Mouse (Mus musculus) spleen, postnatal 14 days (tissue): ENCODE results near the gene Usp43.

Experiments
- DNase-seq, 2 experiments: peaks; one replicate each; pipeline ENCODE4 v3.0.0; 2021 to 2022; ENCODE audit warnings: low spot score in 2 of 2

Gene Usp43

DNA sequence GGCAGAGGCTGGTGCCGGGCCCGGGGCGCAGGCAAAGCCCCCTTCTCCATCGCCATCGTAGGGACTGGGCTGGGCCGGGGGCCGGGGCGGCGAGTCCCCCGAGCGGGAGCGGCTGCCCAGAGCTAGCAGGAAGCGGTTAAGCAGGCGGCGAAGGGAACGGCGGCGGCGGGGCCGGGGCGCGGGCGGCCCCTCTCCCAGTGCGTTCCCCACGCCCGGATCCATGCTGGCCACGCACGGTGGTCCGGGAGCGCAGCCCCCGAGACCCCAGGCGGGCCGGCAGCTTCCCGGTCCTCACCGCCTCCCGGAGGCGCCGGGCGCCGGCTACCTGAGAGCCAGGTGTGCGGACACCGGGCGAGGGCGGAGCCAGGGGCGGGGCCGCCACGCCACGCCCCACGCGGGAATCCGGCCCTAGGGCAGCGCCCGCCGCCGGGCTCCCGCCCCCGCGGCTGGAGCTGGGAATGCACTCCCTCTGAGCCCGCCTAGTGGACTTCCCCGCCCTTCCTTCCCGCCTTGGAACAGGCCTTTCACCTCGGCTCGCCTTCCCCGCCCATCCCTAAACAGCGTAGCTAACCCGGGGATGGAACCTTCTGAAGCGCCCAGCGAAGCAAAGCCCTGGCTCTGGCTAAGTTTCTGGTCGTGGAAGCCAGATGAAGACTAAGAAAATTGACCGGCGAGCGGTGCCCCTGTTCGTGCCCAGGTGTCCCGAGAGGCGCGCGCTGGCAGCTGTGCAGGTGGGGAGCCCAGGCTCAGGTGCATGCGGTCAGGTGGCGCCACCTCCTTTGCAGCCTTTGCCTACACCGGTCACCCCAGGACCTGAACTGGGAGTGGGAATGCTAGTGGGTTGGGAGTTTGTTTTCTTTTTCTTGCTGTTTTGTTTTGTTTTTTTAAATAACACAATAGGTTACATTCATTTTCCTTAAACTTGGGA lies at the start of gene Usp43:
Gene Usp43, minus strand, starts transcription at position 327 of the 928 bp plus-strand sequence.
- DNase-seq = no peak

GRCm38 (mm10) chr11:67967831-67968230 lies 45.9 kb upstream of the Usp43 start:
- DNase-seq = no peak

DNA sequence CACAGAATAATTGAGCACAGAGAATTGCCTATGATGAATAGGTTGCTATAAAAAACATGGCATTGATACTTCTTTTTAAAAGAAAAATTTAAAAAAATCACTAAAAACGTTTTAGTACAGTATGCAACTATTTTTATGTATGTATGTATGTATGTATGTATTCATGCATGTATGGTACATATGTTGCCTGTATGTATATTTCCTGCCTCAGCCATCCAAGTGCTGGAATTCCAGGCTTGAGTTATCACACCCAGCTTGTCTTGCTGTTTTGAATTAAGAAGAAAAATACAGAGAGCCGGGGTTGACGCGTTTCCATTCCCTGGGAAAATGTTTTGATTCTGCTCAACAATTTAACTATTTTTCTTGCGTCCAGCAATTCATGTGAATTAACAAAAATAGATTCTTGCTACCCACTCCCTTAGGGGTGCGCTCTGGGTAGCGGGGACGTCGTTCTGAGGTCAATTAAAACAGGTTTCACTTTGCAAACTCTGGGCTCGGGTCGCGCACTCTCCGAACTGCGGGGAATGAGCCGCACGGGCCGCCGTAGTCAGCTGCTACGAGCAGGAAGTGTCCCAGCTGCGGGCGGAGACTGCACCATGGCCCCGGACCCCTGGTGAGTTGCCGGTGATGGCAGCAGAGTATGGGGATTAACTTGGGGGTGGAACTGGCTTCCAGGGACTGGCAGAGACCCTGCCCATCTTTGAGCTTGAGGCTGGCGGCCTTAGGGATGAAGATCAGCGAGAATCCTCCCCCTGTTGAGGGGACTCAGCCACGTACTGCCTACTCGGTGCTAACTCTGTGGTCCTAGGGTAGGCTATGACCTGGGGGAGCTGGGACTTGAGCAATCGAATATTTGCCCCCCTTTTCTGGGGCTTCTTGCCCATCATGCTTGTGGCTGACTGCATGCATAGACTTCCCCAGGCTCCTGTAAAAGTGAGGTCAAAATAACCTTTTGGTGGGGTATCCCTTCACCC lies 44.2 kb upstream of the Usp43 start, which contains the start of gene Stx8:
Gene Stx8, plus strand, starts transcription at position 289 of the 974 bp plus-strand sequence.
- DNase-seq = peak; percentile 86 to 93

GRCm38 (mm10) chr11:67965242-67965883 lies 43.4 kb upstream of the Usp43 start, which contains the start of gene Cfap52:
Gene Cfap52 (minus strand): TSS chr11:67965651.
- DNase-seq = peak; percentile 59 to 70

GRCm38 (mm10) chr11:67964110-67964509 lies 42.2 kb upstream of the Usp43 start:
- no peak for DNase-seq

- DNase-seq = no peak
Measured at GRCm38 (mm10) chr11:67954413-67954812, 32.5 kb upstream of the Usp43 start.

DNA sequence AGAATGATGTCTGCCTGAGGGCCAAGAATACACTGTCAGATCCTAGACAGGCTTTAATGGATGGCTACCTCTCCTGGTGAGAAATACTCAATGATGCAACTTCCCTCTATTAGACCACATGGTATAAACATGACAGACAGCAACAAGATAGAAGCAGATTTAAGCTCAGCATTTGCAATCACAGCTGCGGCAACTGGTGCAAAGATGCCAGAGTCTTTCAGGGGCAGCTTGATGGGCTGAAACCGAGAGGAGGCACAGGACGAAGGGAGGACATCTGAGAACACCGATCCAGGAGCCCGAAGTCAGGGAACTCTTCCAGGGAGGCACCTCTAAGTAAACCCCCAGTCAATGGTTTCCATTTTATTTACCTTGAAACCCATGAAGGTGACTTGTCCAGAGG lies 31.7 kb upstream of the Usp43 start:
- no peak for DNase-seq

DNA sequence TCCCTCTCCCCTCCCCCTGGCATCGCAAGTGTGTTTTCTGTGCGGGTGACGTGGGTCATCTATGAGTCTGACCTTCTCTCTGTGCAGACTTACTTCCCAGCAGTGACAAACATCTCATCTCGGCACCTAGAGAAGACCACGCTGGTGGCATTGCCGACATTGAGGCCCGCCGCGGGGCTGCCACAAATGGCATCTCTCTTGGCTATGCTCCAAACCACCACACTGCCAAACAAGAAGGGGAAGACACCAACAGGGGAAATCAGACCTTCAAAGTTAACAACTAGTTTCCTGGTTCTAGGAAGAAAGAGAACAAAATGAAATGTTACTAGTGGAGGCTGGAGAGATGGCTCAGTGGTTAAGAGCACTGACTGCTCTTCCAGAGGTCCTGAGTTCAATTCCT lies 27.5 kb upstream of the Usp43 start:
- no peak for DNase-seq

DNA sequence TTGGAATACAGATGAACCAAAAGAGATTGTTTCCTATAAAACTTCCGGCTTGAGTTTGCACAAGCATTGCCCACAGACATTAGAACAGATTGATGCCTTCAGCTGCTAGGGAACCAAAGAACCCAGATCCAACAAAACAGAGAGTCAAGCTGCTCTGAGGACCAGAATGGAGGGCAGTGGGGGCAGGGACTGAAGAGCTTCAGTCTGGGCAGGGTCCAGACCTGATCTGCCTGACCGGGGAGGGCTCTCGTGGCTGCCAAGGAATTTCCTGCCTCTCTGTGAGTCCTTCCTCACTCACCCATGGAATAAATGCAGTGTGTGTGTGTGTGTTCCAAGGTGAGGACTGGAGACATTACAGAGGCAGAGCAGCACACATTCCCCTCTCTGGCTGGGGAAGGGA lies 26.3 kb upstream of the Usp43 start:
- DNase-seq = no peak

DNA sequence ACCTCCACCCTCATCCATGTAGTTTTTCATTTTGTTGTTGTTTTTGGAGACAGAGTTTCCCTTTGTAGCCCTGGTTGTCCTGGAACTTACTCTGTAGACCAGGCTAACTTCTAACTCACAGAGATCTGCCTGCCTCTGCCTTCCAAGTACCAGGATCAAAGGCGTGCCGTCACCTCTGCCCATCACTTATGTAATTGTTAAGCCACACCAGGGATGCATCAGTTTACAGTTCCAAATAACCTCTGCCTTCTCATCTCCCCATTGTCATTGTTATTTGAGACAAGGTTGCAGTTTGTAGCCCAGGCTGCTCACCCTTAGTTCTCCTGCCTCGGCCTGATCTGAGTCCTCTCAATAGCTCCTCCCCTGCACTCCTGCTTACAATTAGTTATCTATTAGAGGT lies 10.2 kb upstream of the Usp43 start:
- DNase-seq = no peak

- no peak for DNase-seq
Measured at GRCm38 (mm10) chr11:67926348-67927055, 4.5 kb upstream of the Usp43 start.

GRCm38 (mm10) chr11:67925000-67925399 lies 3.0 kb upstream of the Usp43 start:
- no peak for DNase-seq

DNA sequence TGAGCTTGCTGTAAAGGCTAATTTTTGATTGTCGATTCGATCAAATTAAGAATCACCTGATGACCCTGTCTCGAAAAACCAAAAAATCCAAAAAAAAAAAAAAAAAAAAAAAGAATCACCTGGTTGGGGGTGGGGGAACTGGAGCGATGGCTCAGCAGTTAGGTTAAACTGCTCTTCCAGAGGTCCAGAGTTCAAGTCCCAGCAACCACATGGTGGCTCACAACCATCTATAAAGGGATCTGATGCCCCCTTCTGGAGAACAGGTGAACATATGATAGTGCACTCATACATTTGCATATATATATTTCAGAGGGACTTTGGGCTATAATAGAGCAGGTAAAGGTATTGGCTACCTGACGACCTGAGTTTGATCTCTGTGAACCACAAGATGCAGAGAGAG lies 1.8 kb upstream of the Usp43 start:
- no peak for DNase-seq

GRCm38 (mm10) chr11:67922755-67923125 lies 787 bp upstream of the Usp43 start:
- no peak for DNase-seq

- no peak for DNase-seq
Measured at GRCm38 (mm10) chr11:67921091-67921826, 694 bp downstream of the Usp43 start.

GRCm38 (mm10) chr11:67920226-67920960 lies 1.6 kb downstream of the Usp43 start:
- DNase-seq = no peak

DNA sequence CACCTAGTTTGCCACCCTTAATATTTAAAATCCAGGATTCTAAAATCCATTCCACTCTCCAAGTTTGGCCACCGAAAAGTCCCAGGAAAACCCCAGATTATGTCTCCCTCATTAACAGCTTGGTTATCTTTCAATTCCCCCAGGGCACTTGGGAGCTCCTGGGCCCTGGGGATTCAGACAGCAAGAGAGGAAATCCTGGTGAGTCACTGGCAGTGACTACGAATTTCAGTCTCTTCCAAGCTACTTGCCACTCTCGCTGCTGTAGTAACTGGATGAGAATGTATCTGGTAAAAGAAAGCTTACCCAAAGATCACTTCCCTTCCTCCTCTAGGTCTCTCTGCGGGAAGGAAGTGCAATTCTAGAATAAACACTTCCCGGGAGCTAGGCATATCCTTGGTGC lies 2.4 kb downstream of the Usp43 start:
- no peak for DNase-seq

DNA sequence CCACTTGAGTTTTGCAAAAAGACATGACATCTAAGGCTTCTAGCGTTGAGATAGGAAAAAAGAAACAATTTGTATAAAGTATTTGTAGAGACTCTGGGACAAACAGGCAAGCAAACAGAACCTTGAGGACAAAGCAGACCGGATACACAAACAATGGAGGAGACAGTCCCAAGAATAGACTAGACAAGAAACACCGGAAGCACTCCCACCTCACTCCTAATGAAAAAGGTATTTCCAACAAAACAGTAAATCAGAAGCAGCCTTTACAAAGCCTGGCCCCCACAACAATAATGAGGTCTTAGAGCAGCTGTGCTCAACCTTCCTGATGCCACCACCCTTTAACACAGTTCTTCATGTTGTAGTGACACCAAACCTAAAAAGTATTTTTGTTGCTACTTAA lies 4.8 kb downstream of the Usp43 start:
- DNase-seq = no peak

DNA sequence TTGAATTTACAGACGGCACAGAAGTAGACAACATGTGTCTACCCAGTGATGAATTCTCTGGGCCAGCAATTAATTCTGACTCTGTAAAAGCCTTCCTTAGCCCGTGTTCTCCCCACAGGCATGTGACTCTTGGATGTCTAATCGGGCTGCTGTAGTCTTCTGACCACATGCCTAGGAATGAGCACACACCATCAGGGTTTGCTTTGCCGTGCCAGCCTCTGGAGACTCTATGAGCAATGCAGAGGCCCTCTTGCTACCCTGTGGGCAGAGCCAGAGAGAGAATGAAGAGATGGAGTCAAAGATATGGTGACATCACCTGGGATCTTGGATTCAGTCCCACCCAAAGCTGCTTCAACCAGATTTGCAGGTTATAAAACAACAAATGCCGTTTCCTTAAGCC lies 10.9 kb downstream of the Usp43 start:
- DNase-seq = no peak

- no peak for DNase-seq
Measured at GRCm38 (mm10) chr11:67903756-67904155, 18.2 kb downstream of the Usp43 start.
